Mouse (Mus musculus): ENCODE measurements at regions not wholly inside any gene's neighbourhood (a gene's known extent, or its start where the extent isn't known, plus 50 kb on each side); places are given as distances from the start of the nearest gene placed in this dataset.

- DNase-seq: no peak
Observed at GRCm38 (mm10) chr3:72735011-72735410, 232.7 kb downstream of the Sis start.

- no peak for DNase-seq
Observed at GRCm38 (mm10) chr3:72727403-72727802, 240.3 kb downstream of the Sis start.

DNA sequence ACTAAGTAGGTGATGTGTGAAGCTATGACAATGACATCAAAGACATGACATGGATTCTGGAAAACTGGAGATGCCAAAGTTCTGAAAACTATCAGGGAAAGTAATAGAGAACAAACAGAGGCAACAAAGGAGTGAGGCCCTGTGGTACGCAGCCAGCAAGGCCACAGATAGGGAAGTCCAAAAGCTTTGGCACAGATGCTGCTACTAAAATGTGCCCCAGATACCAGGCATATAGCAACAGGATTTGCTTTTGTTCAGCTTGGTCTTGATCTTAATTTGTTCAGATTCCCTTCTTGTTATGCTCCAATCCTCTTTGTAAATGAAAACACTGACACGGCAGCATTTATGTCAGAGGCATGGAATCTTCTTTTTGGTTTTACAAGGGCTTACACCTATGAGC is 253.9 kb downstream of the Sis start:
- peak; percentile 8 for DNase-seq

DNA sequence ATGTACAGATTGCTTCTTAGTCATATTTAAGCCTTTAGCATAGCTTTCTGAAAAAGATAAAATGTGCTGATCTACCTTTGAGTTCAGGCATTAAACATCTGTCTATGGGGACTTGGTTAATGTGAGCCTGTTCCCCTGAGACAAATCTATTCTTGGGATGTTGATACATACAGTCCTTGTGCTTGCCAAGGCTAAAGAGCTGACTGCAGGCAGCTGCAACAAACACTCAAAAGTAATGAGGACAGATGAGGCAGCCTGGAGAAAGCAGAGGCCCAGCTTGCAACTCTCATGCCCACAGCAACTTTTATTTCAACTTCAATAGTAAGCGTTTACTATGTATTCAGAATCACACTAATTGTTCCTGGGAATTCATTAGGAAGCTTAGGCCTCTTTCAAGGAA is 281.7 kb downstream of the Sis start:
- no peak for DNase-seq

DNA sequence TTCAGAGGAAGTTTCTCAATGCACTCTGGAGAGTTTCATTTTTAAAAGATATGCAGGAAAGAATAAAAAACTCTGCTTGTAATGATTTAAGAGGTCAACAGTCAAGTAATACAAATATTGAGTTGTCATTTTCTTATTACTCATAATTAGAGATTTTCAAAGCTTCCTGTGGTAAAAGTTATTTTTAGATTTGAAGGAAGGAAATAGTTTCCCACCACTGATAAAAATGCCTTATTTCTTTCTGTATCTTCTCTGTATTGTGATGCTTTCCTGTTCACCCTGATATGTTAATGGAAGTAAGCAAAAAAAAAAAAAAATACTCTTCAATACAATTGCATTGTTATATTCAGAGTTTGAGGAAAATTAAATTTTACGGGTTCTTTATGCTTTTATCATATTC is 308.5 kb downstream of the Sis start:
- DNase-seq: no peak

DNA sequence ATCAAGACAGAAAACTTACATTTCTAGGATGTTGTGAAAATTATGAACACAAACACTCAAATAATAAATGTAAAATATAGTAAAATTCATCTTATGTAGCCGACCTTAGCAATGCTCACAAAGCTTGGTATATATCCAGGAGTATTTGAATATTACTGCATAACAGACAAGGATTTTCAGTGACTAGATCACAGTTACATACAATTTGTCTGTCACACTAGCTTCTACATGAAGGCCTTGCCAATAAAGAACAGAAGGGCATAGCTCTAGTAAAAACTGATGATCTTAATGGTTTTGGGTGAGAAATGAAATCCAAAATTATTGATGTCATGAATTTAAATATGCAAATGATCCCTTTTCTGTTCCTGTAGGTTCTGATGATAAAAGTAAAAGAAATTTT is 337.6 kb downstream of the Sis start:
- DNase-seq: no peak

GRCm38 (mm10) chr3:72620802-72621201 is 346.9 kb downstream of the Sis start:
- no peak for DNase-seq

DNA sequence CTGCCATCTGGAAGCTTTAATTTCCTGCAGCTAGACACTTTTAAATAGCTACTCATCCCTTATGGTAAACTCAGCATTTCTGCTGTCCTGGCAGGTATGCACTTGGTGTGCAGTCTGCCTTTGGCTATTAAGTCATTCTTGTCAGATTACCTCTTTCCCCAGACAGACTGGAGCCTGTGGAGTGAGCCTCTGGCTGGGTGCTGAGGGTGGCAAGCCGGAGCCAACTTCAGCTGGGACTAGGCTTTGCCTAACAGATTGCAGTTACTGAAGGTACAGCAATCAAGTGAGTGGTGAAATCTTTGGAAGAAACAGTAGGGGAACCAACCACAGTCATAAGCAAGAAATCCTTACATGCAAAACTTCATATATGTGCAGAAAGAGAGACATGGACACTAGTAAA is 347.8 kb downstream of the Sis start:
- DNase-seq: no peak

GRCm38 (mm10) chr3:72603718-72604359 is 363.8 kb downstream of the Sis start:
- DNase-seq: no peak

Data from retina, postnatal 1 day (tissue).